Mouse (Mus musculus) neural tube, embryonic 11.5 days (tissue): ENCODE data around the gene Plch2. TPM values are rescaled to one million over a fixed set of nuclear protein-coding genes. Genes with fewer than 3 reads are reported as not detected.
A peak's percentile ranks its signal among the peaks of the same experiment; 100 is the strongest.

Experiments
- ATAC-seq: fragments of 200-750 bp; cut with Nextera tagmentation; 2 replicates; pipeline ENCODE4 v1.8.0; 2017; ENCODE audit warnings: moderate number of reproducible peaks, mild to moderate bottlenecking, moderate TSS enrichment, moderate library complexity; ENCODE audit not compliant: insufficient read depth, low FRiP score, low TSS enrichment
- DNase-seq: peaks from one replicate; pipeline ENCODE4 v3.0.0-alpha.2; 2015; ENCODE audit warnings: low spot score
- H3K27ac ChIP-seq: fragments of 300-500 bp; sonication (generic); 2 replicates; pipeline ENCODE4 v1.5.1; 2014; ENCODE audit warnings: low read depth, mild to moderate bottlenecking, low read length
- H3K27me3 ChIP-seq: fragments of 300-500 bp; sonication (generic); 2 replicates; pipeline ENCODE4 v1.6.1; 2014; ENCODE audit warnings: mild to moderate bottlenecking, low read length, mixed read lengths; ENCODE audit not compliant: control insufficient read depth, insufficient read depth
- H3K36me3 ChIP-seq: fragments of 300-500 bp; sonication (generic); 2 replicates; pipeline ENCODE4 v1.6.1; 2014; ENCODE audit warnings: mild to moderate bottlenecking, low read length, moderate library complexity, mixed read lengths; ENCODE audit not compliant: control insufficient read depth, insufficient read depth
- H3K4me1 ChIP-seq: fragments of 300-500 bp; sonication (generic); 2 replicates; pipeline ENCODE4 v1.6.1; 2014; ENCODE audit warnings: low read length, mixed read lengths; ENCODE audit not compliant: control insufficient read depth, insufficient read depth
- H3K4me2 ChIP-seq: fragments of 300-500 bp; sonication (generic); 2 replicates; pipeline ENCODE4 v1.6.1; 2014; ENCODE audit warnings: low read depth, mild to moderate bottlenecking, moderate library complexity
- H3K4me3 ChIP-seq: fragments of 300-500 bp; sonication (generic); 2 replicates; pipeline ENCODE4 v1.5.1; 2014; ENCODE audit warnings: low read depth, low read length
- H3K9ac ChIP-seq: fragments of 300-500 bp; sonication (generic); 2 replicates; pipeline ENCODE4 v1.6.1; 2014; ENCODE audit warnings: mild to moderate bottlenecking, low read length
- H3K9me3 ChIP-seq: fragments of 300-500 bp; sonication (generic); 2 replicates; pipeline ENCODE4 v1.6.1; 2016; ENCODE audit warnings: low read length; ENCODE audit not compliant: control insufficient read depth
- WGBS: fragments of 180-500 bp; shearing (Covaris S2); extraction: QIAGEN DNeasy Blood & Tissue Kit; methylation state at CpG from one replicate; pipeline ENCODE4 v1.1.7; 2014; 5-methylcytosine and 5-hydroxymethylcytosine counted together
- polyA plus RNA-seq: library from polyadenylated mRNA; unstranded; fragments of >200 nt; fragmentation: Nextera tagmentation; extraction: Ambion mirVana; gene quantifications from 2 replicates; pipeline ENCODE4 v1.2.1, GENCODE M21; 2014

The Plch2 gene
- polyA plus RNA-seq, 1 experiment from 2014 or later: 1.6 TPM

- Histone ChIP-seq H3K27ac (peak within 1 kb of the TSS; percentile 61; the same call in 1 of the 2 replicates), H3K4me2 (peak within 1 kb of the TSS; percentile 87), H3K36me3 (peaks cover 12% of the 10 kb centered on the region; the same call in 1 of the 2 replicates), H3K4me1 (peaks cover 6% of the 10 kb centered on the region), H3K9ac (peak within 1 kb of the TSS; percentile 75), H3K9me3 (no peaks in the 10 kb centered on the region), H3K4me3 (peak within 1 kb of the TSS; percentile 64), H3K27me3 (no peaks in the 10 kb centered on the region)
- DNase-seq: peak; percentile 99
- WGBS: under 1% methylated on average over 48 of the region's 48 CpGs
- ATAC-seq: peak; percentile 92
These were observed 10.4 kb upstream of the Plch2 start, which contains the start of gene Pex10 for GRCm38 (mm10) chr4:155066834-155067522. TSS of gene Pex10 (plus strand) at chr4:155067016.

GRCm38 (mm10) chr4:155065970-155066833 is 9.6 kb upstream of the Plch2 start:
- WGBS: 3% methylated on average over 15 of the region's 15 CpGs
- Histone ChIP-seq H3K4me3 (peak overlapping the region; percentile 18; the same call in 1 of the 2 replicates), H3K27ac (peak overlapping the region; percentile 61; the same call in 1 of the 2 replicates), H3K9ac (no peak overlapping the region), H3K4me2 (peak overlapping the region; percentile 31), H3K36me3 (peaks cover 8% of the 10 kb centered on the region; the same call in 1 of the 2 replicates), H3K27me3 (no peaks in the 10 kb centered on the region), H3K9me3 (no peaks in the 10 kb centered on the region), H3K4me1 (peaks cover 6% of the 10 kb centered on the region)
- ATAC-seq (peak; percentile 64), DNase-seq (peak; percentile 93)

- Histone ChIP-seq H3K9ac (no peak overlapping the region), H3K9me3 (no peaks in the 10 kb centered on the region), H3K4me2 (no peak overlapping the region), H3K4me1 (peaks cover 6% of the 10 kb centered on the region), H3K27ac (no peak overlapping the region), H3K36me3 (peaks cover 2% of the 10 kb centered on the region; the same call in 1 of the 2 replicates), H3K27me3 (no peaks in the 10 kb centered on the region), H3K4me3 (no peak overlapping the region)
- no peak for ATAC-seq
- 79% methylated on average over 2 of the region's 2 CpGs for WGBS
- no peak for DNase-seq
These were observed 7.9 kb upstream of the Plch2 start for GRCm38 (mm10) chr4:155064474-155064873.

GRCm38 (mm10) chr4:155063895-155064294 is 7.3 kb upstream of the Plch2 start:
- Histone ChIP-seq H3K4me1 (peaks cover 6% of the 10 kb centered on the region), H3K4me2 (no peak overlapping the region), H3K36me3 (peaks cover 2% of the 10 kb centered on the region; the same call in 1 of the 2 replicates), H3K9ac (no peak overlapping the region), H3K9me3 (no peaks in the 10 kb centered on the region), H3K27ac (no peak overlapping the region), H3K4me3 (no peak overlapping the region), H3K27me3 (no peaks in the 10 kb centered on the region)
- DNase-seq: no peak
- 25% methylated on average over 3 of the region's 3 CpGs for WGBS
- ATAC-seq: no peak

- DNase-seq: no peak
- 41% methylated on average over 10 of the region's 10 CpGs for WGBS
- H3K9me3 ChIP-seq: no peaks in the 10 kb centered on the region
- no peak overlapping the region for H3K9ac ChIP-seq
- no peak overlapping the region for H3K4me3 ChIP-seq
- no peaks in the 10 kb centered on the region for H3K36me3 ChIP-seq
- H3K4me1 ChIP-seq: no peaks in the 10 kb centered on the region
- H3K27ac ChIP-seq: no peak overlapping the region
- ATAC-seq: no peak
- no peak overlapping the region for H3K4me2 ChIP-seq
- no peaks in the 10 kb centered on the region for H3K27me3 ChIP-seq
These were observed 1.7 kb upstream of the Plch2 start for GRCm38 (mm10) chr4:155058325-155058724.

- 0 out of 2 replicates have a peak, but pooled peaks cover 2% of the 10 kb centered on the region for H3K27me3 ChIP-seq
- no peak overlapping the region for H3K4me2 ChIP-seq
- H3K36me3 ChIP-seq: no peaks in the 10 kb centered on the region
- WGBS: 72% methylated on average over 7 of the region's 7 CpGs
- H3K4me3 ChIP-seq: no peak overlapping the region
- H3K4me1 ChIP-seq: no peaks in the 10 kb centered on the region
- ATAC-seq: no peak
- no peaks in the 10 kb centered on the region for H3K9me3 ChIP-seq
- H3K9ac ChIP-seq: no peak overlapping the region
- H3K27ac ChIP-seq: no peak overlapping the region
- DNase-seq: no peak
These were observed 6.5 kb downstream of the Plch2 start for GRCm38 (mm10) chr4:155050116-155050515.

GRCm38 (mm10) chr4:155046636-155047035 is 9.9 kb downstream of the Plch2 start:
- H3K27me3 ChIP-seq: peaks cover 32% of the 10 kb centered on the region
- no peak for ATAC-seq
- H3K9ac ChIP-seq: no peak overlapping the region
- no peak overlapping the region for H3K27ac ChIP-seq
- H3K4me1 ChIP-seq: peaks cover 6% of the 10 kb centered on the region
- no peak overlapping the region for H3K4me2 ChIP-seq
- H3K4me3 ChIP-seq: no peak overlapping the region
- H3K9me3 ChIP-seq: no peaks in the 10 kb centered on the region
- WGBS: 85% methylated on average over 14 of the region's 14 CpGs
- no peaks in the 10 kb centered on the region for H3K36me3 ChIP-seq
- no peak for DNase-seq

GRCm38 (mm10) chr4:155043289-155043625 is 13.3 kb downstream of the Plch2 start:
- no peak for DNase-seq
- peak overlapping the region; percentile 35 for H3K4me3 ChIP-seq
- peak overlapping the region; percentile 38; the same call in 1 of the 2 replicates for H3K9ac ChIP-seq
- H3K4me1 ChIP-seq: peaks cover 10% of the 10 kb centered on the region
- ATAC-seq: no peak
- no peaks in the 10 kb centered on the region for H3K36me3 ChIP-seq
- H3K9me3 ChIP-seq: no peaks in the 10 kb centered on the region
- H3K27me3 ChIP-seq: peaks cover 32% of the 10 kb centered on the region
- under 1% methylated on average over 25 of the region's 25 CpGs for WGBS
- H3K27ac ChIP-seq: no peak overlapping the region
- peak overlapping the region; percentile 63 for H3K4me2 ChIP-seq
